Mouse (Mus musculus) spleen, postnatal 36 days (tissue): ENCODE measurements around the gene Serpina1b.
"Not testable (repeated sequence)": the region's sequence is repeated elsewhere in the genome, so short reads cannot be mapped to it uniquely, and the experiment has no call there.

Source experiments
- DNase-seq, 2 experiments: peaks; one replicate each; pipeline ENCODE4 v3.0.0; 2022; ENCODE audit warnings: low spot score in 2 of 2, mixed read lengths in 1 of 2

Serpina1b gene

DNA sequence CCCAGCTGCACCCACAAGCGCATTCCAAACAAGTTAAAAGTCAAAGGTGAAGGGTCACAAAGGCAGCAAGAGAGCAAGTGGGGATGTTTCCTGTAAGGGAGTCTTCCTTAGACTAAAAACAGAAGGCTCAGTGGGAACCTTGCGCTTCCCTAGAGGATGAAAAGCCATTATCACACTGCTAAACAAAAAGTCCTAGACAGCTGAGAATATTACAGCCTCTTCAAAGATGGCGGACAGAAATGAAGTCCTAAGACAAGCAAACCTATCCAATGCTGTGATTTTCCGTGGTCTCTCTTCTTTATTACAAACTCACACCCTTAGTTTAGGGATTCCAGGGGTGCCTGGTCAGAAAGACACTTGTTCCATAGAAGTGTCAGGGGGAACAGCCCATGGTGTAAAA, at the start of gene Serpina1b:
Serpina1b (minus strand) TSS at position 101 of the 400 bp plus-strand sequence.
- not testable (repeated sequence) for DNase-seq

DNA sequence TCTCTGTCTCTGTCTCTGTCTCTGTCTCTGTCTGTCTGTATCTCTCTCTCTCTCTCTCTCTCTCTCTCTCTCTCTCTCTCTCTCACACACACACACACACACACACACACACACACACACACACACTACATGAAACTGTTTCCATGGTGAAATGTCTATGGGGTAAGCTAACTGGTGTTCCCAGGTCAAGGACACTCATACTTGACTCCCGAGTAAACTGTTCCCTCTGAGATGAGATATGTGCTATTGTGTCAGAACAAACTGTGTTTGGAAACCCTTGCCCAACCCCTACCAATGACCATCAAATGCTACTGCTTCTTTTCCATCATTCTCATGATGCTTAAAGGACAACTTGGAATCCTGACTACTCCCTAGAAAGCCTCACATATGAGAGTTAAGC, 36.7 kb upstream of the Serpina1b start:
- not testable (repeated sequence) for DNase-seq

DNA sequence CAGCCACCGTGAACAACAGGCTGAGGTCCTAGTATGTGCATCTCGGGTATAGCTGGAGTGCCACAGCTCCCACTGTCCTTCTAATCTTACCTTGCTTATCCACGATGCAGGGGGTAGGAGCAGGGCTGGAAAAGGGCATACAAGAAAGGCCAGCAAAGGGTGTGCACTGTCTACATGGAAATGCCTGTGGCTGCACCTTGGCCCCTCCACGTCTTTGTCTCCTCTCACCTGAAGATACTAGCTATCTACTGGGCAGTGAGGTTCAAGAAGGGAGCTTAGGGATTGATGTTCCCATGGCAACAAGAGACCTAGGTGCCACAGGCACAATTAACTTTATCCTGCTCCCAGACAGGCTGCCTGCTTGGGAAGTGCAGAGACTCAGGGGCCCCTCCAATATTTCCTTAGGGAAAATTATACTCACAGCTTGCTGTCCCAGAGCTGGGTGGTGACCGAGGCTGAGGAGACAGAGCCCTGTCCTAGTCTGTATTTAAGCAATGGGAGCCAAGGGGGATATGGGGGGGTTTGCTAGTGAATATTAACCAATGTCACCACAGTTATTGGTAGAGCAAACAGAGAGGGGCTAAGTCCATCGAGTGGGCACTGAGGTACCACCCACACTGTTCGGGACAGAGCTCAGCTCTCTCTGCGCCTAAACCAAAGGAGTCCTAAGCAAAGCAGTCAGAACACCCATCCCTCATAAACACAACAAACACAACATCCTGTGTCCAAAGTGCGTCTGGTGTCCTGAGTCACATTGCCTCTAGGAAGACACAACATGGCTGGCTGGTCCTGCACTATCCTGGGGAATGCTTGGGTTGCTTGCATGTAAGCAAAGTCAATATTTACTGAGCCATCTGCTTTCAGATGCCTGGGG, 33.2 kb upstream of the Serpina1b start, which contains the start of gene Serpina1a:
Serpina1a (minus strand) TSS at position 462 of the 874 bp plus-strand sequence.
- not testable (repeated sequence) for DNase-seq

DNA sequence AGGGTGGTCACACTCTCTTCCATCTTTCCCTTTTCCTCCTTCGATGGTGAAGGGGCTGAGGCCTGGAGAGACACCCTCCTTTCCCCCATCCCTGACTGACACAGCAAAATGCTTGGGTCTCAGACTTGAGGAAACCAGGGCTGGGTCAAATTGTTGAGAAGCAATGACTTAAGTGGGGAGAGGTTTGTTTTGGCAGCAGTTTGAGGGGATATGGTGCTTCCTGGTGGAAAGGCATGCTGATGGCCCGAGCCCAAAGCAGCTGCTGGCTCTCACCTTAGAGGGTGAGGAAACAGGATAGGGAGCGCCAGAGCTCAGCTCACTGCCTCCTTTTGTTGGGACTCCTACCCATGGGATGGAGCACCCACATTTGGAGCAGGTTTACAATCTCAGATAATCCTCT, 30.8 kb upstream of the Serpina1b start:
- DNase-seq, result no peak

DNA sequence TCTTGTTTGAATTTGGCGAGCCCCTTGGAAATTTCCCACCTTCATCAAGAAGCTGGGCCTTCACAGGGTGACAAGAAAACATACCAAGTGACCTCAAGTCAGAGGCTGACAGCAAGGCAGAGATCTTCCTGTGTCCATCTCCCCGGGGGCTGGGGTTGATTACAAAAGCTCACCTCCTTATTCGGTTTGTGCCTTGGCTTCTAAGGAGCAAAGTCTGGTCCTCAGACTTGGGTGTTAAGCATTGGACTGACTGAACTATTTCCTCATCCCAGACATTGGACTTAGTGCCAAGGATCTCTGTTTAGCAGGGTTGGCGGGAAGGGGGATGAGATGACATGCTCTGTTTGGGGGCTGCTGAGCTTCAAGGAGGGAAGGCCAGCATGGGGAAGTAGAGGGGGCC, 30.4 kb upstream of the Serpina1b start:
- DNase-seq, result not testable (repeated sequence)

DNA sequence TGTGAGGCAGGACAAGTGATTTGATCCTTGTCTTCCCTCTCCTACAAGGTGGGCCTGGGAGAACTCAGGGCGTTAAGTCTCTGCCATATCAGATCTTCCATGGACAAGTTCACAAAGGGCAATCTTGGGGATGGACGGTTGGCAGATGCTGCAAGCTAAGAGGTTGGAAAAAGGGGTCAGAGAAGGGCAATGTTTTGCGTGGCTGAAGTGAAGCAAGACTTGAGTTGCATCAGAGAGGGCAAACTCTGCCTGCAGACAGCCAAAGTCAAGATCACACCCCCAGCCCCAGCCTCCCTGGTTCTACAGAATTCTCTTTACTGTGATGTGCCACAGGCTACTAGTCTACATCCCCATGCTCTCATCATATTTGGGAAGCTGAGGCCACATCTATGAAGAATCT, 29.4 kb upstream of the Serpina1b start:
- DNase-seq, result not testable (repeated sequence)

DNA sequence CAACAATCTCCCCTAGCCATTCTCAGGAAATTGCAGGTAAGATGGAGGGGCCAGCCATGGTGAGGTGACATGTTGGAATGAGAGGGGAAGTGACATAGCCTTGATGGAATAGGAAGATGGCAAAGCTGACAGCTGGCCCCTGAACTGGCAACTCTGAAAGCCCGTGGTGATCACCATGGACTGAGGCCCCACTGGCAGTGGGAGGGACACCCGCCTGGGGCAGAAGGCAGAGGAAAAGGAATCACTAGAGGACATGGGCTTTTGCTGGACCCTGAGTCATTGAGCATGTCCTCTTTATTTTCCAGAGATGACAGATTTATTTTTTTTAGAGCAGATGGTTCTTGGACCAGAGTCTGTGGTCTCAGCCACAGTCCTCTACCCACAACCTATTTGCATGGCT, 22.9 kb upstream of the Serpina1b start:
- DNase-seq, result not testable (repeated sequence)

DNA sequence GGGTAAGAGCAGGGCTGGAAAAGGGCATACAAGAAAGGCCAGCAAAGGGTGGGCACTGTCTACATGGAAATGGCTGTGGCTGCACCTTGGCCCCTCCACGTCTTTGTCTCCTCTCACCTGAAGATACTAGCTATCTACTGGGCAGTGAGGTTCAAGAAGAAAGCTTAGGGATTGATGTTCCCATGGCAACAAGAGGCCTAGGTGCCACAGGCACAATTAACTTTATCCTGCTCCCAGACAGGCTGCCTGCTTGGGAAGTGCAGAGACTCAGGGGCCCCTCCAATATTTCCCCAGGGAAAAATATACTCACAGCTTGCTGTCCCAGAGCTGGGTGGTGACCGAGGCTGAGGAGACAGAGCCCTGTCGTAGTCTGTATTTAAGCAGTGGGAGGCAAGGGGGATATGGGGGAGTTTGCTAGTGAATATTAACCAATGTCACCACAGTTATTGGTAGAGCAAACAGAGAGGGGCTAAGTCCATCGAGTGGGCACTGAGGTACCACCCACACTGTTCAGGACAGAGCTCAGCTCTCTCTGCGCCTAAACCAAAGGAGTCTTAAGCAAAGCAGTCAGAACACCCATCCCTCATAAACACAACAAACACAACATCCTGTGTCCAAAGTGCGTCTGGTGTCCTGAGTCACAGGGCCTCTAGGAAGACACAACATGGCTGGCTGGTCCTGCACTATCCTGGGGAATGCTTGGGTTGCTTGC, 2.4 kb downstream of the Serpina1b start:
- not testable (repeated sequence) for DNase-seq

DNA sequence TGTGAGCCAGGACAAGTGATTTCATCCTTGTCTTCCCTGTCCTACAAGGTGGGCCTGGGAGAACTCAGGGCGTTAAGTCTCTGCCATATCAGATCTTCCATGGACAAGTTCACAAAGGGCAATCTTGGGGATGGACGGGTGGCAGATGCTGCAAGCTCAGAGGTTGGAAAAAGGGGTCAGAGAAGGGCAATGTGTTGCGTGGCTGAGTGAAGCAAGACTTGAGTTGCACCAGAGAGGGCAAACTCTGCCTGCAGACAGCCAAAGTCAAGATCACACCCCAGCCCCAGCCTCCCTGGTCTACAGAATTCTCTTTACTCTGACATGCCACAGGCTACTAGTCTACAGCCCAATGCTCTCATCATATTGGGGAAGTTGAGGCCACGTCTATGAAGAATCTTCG, 6.3 kb downstream of the Serpina1b start:
- DNase-seq, result not testable (repeated sequence)

DNA sequence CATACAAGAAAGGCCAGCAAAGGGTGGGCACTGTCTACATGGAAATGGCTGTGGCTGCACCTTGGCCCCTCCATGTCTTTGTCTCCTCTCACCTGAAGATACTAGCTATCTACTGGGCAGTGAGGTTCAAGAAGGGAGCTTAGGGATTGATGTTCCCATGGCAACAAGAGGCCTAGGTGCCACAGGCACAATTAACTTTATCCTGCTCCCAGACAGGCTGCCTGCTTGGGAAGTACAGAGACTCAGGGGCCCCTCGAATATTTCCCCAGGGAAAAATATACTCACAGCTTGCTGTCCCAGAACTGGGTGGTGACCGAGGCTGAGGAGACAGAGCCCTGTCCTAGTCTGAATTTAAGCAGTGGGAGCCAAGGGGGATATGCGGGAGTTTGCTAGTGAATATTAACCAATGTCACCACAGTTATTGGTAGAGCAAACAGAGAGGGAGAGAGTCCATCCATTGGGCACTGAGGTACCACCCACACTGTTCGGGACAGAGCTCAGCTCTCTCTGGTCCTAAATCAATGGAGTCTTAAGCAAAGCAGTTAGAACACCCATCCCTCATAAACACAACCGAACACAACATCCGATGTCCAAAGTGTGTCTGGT, 56.8 kb downstream of the Serpina1b start, which contains the start of gene Serpina1d:
Serpina1d (minus strand) TSS at position 347 of the 606 bp plus-strand sequence.
- not testable (repeated sequence) for DNase-seq

DNA sequence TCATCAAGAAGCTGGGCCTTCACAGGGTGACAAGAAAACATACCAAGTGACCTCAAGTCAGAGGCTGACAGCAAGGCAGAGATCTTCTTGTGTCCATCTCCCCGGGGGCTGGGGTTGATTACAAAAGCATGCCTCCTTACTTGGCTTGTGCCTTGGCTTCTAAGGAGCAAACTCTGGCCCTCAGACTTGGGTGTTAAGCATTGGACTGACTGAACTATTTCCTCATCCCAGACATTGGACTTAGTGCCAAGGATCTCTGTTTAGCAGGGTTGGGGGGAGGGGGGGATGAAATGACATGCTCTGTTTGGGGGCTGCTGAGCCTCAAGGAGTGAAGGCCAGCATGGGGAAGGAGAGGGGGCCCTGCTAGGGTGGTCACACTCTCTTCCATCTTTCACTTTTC, 59.6 kb downstream of the Serpina1b start:
- DNase-seq, result not testable (repeated sequence)

DNA sequence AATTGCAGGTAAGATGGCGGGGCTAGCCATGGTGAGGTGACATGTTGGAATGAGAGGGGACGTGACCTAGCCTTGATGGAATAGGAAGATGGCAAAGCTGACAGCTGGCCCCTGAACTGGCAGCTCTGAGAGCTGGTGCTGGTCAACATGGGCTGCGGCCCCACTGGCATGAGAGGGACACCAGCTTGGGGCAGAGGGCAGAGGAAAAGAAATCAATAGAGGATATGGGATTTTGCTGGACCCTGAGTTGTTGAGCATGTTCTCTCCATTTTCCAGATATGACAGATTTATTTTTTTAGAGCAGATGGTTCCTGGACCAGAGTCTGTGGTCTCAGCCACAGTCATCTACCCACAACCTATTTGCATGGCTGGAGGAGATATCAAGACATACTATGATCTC, 67.1 kb downstream of the Serpina1b start:
- not testable (repeated sequence) for DNase-seq

DNA sequence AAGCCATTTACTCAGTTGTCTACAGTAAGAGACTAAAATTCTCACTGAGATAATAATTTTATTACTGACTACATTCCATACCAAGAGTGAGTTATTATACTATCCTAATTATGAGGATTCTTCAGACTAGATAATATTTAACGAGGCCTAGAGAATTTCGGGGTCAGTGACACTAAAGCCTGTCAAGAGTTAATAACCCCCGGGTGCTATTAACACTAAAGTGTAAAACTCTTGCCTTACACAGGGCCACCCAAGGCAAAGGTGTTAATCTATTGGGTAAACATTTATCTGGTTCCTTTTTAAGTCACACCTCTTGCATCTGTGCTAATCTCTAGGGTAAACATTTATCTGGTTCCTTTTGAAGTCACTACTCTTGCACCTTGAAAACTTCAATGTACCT, 69.9 kb downstream of the Serpina1b start:
- not testable (repeated sequence) for DNase-seq

DNA sequence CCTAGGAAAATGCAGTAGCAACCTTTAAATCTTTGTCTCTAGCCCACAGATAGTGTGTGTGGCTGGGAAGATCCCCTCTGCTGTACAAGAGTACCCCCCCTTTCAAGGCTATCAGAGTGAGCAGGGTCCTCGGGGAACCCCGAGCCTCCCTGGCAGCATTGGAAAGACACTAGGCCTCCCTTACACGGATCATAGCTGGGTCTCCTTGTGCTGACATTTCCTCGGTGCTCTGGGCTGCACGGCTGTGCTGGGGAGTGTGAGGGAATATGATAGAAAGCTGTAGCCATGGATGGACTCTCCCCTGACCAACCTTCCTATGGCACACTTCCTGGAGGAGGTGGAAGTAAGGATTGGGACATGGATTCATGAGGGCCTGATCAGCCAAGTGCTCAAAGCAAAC, 84.2 kb downstream of the Serpina1b start:
- DNase-seq, result not testable (repeated sequence)

DNA sequence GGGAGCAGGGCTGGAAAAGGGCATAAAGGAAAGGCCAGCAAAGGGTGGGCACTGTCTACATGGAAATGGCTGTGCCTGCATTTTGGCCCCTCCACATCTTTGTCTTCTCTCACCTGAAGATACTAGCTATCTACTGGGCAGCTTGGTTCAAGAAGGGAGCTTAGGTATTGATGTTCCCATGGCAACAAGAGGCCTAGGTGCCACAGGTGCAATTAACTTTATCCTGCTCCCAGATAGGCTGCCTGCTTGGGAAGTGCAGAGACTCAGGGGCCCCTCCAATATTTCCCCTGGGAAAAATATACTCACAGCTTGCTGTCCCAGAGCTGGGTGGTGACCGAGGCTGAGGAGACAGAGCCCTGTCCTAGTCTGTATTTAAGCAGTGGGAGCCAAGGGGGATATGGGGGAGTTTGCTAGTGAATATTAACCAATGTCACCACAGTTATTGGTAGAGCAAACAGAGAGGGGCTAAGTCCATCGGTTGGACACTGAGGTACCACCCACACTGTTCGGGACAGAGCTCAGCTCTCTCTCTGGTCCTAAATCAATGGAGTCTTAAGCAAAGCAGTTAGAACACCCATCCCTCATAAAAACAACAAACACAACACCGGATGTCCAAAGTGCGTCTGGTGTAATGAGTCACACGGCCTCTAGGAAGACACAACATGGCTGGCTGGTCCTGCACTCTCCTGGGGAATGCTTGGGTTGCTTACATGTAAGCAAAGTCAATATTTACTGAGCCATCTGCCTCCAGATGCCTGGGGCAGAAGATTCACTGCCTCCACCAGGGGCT, 92.2 kb downstream of the Serpina1b start:
- DNase-seq, result not testable (repeated sequence)

DNA sequence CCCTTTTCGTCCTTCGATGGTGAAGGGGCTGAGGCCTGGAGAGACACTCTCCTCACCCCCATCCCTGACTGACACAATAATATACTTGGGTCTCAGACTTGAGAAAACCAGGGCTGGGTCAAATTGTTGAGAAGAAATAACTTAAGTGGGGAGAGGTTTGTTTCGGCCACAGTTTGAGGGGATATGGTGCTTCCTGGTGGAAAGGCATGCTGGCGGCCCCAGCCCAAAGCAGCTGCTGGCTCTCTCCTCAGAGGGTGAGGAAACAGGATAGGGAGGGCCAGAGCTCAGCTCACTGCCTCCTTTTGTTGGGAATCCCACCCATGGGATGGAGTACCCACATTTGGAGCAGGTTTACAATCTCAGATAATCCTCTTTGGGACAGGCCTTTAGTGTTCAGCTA, 94.6 kb downstream of the Serpina1b start:
- not testable (repeated sequence) for DNase-seq

DNA sequence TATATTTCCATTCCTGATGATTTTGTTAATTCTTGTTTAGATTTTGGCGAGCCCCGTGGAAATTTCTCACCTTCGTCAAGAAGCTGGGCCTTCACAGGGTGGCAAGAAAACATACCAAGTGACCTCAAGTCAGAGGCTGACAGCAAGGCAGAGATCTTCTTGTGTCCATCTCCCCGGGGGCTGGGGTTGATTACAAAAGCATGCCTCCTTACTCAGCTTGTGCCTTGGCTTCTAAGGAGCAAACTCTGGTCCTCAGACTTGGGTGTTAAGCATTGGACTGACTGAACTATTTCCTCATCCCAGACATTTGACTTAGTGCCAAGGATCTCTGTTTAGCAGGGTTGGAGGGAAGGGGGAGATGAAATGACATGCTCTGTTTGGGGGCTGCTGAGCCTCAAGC, 95.1 kb downstream of the Serpina1b start:
- not testable (repeated sequence) for DNase-seq

DNA sequence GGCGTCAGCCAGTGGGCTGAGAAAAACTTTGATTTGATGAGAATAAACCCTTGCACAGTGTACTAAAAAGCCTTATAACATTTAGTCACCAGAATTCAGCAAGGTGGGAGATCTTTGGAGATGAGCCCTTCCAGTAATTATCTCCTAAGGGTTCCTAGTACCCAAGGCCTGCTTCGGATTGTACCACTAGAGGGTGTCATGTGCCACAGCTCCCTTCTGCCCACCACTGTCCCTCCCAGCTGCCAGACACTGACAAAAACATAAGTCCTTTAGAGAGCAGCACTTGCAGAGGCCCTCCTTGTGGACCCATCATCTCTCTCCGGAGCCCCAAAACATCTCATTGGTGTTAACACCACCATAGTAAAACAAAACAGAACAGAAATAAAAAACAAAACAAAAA, 118.6 kb downstream of the Serpina1b start:
- DNase-seq, result no peak

DNA sequence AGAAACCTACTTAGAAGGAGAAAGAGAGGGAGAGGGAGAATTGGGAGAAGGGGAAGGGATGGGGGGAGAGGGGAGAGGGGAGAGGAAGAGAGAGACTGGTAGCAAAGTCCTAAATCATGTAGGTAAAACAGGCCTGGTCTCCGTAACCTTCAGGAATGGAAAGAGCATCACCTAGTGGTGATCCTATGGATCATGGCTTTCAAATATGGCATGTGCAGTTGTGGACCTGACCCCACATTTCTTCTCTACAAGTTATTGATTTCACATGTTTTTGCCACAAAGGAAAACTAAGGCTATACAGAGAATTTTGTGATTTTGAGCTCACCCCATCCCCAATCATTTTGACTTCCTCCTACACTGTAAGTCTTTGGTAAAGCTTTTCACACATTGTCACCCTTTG, 119.8 kb downstream of the Serpina1b start:
- DNase-seq, result no peak

DNA sequence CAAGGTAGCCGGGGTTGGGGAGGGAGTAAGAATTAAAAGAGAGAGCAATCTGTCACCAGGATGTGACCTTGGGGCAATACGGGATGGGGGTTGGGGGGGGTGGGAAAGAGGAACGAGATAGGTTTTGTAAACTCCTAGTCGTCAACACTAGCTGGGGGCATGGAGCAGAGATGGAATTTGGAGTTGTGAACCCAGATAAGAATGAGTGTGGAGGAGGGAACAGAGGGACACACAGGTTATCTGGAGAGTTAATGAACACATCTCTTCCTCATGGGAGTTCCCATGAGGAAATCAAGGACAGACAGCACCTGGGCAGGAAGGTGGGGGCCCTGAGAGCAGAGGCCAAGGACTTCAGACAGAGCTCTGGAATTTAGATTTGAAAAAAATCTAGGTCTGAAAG, 124.1 kb downstream of the Serpina1b start:
- no peak for DNase-seq

DNA sequence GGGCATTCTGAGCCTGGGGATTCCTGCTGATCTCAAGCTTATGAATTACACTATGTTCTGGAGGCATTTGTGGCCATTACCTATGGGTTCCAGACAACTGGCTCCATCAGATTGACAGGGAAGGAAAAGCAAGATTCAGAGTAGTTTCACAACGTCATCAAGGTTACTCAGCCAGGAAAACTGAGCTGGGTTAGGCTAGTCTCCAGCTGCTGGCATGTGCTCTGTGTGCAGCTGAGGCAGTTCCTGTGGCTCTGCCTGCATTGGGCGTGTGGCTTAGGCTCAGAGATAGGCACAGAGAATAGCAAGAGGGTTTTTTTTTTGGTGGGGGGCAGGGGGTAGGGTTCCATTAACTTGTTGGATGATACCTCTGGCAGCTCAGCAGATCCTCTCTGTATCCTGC, 124.6 kb downstream of the Serpina1b start:
- no peak for DNase-seq
